Mouse (Mus musculus): ENCODE measurements around the gene Syne2.

DNA sequence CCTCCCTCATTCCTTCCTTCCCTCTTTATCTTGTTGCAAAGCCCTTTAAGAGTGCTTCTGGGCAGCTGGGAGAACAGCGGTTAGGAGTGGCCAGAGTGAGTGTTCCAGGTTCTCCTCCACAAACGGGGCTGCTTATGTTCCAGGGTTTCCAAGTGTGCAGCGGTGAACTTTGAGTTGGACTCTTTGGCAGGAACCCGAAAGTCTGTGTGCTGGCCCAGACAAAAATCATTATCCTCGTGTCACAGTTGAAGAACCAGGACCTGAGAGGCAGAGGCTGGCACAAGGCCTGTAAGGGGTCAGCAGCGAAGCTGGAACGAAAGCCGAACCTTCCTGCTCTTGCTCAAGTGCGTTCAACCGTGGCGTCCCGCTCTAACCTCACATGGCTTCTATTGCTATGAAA, 28.6 kb downstream of the Syne2 start:
- no peak for TF ChIP-seq CTCF (IDR thresholded peaks at IDR 0.05; ENCODE audit: extremely low read depth, insufficient read depth, insufficient read length, insufficient replicate concordance)
- no peak for TF ChIP-seq POLR2A (IDR thresholded peaks at IDR 0.05; ENCODE audit: low read depth, low read length)

Data from spleen, adult 2 months (tissue).